Mouse (Mus musculus): ENCODE data around the gene Rcor2. TPM values are rescaled to one million over a fixed set of nuclear protein-coding genes. Genes with fewer than 3 reads are reported as not detected.
A peak's percentile ranks its signal among the peaks of the same experiment; 100 is the strongest.

The Rcor2 gene
- polyA plus RNA-seq, 1 experiment from 2014 or later, result 34.9 TPM

DNA sequence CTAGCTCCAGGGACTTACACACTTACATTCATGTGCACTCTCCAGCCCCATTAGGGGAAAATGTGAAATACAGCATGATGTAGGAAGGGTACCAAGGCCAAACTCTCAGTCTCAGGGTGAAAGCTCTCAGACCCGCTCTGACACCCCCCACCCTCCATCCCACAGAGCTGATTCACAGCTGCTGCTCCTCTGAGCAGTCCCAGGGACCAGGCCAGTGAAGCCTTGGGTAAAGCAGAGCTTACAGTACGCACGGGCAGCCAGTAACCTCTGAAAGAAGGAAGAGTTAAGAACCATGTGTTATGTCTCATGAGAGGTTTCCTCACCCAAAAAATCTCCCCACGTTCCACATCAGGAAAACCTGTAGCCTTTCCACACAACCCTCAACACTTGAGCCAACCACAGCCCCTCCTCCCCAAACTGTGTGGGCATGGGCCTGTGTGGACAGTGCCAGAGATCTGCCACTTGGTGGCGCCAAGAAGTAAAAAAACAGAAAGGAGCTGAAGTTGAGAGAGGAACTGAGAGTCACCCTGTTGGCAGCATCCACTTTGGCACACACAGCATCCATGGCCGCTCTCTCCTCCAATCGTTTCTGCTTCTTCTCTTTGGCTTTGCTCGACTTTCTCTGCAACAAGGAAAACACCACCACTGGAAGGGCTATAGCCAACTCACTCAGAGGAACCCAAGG lies 32.4 kb upstream of the Rcor2 start:
- H3K27me3 ChIP-seq (ENCODE audit: control insufficient read depth, insufficient read depth, low read length), result no peaks in the 10 kb centered on the region
- peaks cover 10% of the 10 kb centered on the region; the same call in 1 of the 2 replicates for H3K36me3 ChIP-seq (ENCODE audit: control insufficient read depth, insufficient read depth, low read length)
- DNase-seq (ENCODE audit: low spot score) (peak; percentile 77), ATAC-seq (ENCODE audit: insufficient read depth, low FRiP score, low TSS enrichment) (peak; percentile 76; the same call in 1 of the 2 replicates)
- no peaks in the 10 kb centered on the region for H3K9me3 ChIP-seq (ENCODE audit: control insufficient read depth, low read length)
- no peak overlapping the region for H3K9ac ChIP-seq (ENCODE audit: low read length)
- H3K27ac ChIP-seq (ENCODE audit: low read depth, low read length), result no peak overlapping the region
- H3K4me3 ChIP-seq (ENCODE audit: low read depth, low read length), result no peak overlapping the region
- no peak overlapping the region for H3K4me2 ChIP-seq (ENCODE audit: low read depth)
- peaks cover 1% of the 10 kb centered on the region for H3K4me1 ChIP-seq (ENCODE audit: control insufficient read depth, insufficient read depth, low read length)
- WGBS, result 63% methylated on average over 8 of the region's 8 CpGs

DNA sequence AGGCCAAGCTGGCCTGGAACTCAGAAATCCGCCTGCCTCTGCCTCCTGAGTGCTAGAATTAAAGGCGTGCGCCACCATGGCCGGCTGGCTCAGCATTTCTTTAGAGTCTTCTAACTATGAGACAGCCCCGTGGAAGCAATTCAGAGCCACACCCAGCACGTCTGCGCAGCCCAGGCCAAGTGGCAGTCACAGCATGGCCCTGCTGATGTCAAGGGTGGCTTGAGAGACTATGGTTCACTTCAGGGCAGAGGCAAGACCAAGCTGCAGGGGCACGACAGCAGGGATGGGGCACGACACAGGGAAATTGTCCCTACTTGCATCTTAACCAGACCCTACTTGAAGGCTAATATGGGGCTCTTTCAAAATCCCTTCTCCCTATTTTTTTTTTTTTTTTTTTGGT lies 31.7 kb upstream of the Rcor2 start:
- WGBS, result 92% methylated on average over 9 of the region's 9 CpGs
- Histone ChIP-seq H3K27me3 (ENCODE audit: control insufficient read depth, insufficient read depth, low read length) (no peaks in the 10 kb centered on the region), H3K4me1 (ENCODE audit: control insufficient read depth, insufficient read depth, low read length) (peaks cover 9% of the 10 kb centered on the region), H3K9ac (ENCODE audit: low read length) (no peak overlapping the region), H3K4me3 (ENCODE audit: low read depth, low read length) (no peak overlapping the region), H3K4me2 (ENCODE audit: low read depth) (no peak overlapping the region), H3K9me3 (ENCODE audit: control insufficient read depth, low read length) (no peaks in the 10 kb centered on the region), H3K27ac (ENCODE audit: low read depth, low read length) (no peak overlapping the region), H3K36me3 (ENCODE audit: control insufficient read depth, insufficient read depth, low read length) (peaks cover 4% of the 10 kb centered on the region; the same call in 1 of the 2 replicates)
- ATAC-seq (ENCODE audit: insufficient read depth, low FRiP score, low TSS enrichment) (no peak), DNase-seq (ENCODE audit: low spot score) (no peak)

DNA sequence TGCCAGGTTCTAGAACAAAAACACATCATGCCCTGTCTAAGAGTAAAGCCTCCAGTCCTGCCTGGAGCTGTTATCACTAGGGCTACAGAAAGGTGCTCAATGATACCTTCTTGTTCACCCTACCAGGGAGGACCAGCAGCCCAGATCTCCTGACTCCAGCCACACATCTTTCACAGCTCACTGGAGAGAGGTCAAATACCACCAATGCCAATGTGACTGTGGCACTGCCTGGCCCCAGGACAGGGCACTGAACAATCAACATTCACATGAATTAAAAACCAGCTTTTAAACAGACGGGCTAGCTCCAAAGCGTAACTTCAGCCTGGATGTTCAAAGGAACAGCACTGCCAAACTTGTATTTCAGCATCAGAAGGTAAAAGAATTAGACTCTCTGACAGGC lies 31.1 kb upstream of the Rcor2 start:
- WGBS, result 94% methylated on average over 2 of the region's 2 CpGs
- no peak overlapping the region for H3K27ac ChIP-seq (ENCODE audit: low read depth, low read length)
- H3K9me3 ChIP-seq (ENCODE audit: control insufficient read depth, low read length), result no peaks in the 10 kb centered on the region
- H3K4me1 ChIP-seq (ENCODE audit: control insufficient read depth, insufficient read depth, low read length), result peaks cover 10% of the 10 kb centered on the region
- no peak overlapping the region for H3K9ac ChIP-seq (ENCODE audit: low read length)
- H3K27me3 ChIP-seq (ENCODE audit: control insufficient read depth, insufficient read depth, low read length), result no peaks in the 10 kb centered on the region
- ATAC-seq (ENCODE audit: insufficient read depth, low FRiP score, low TSS enrichment) (no peak), DNase-seq (ENCODE audit: low spot score) (no peak)
- H3K36me3 ChIP-seq (ENCODE audit: control insufficient read depth, insufficient read depth, low read length), result peaks cover 4% of the 10 kb centered on the region; the same call in 1 of the 2 replicates
- H3K4me3 ChIP-seq (ENCODE audit: low read depth, low read length), result no peak overlapping the region
- H3K4me2 ChIP-seq (ENCODE audit: low read depth), result no peak overlapping the region

- ATAC-seq (ENCODE audit: insufficient read depth, low FRiP score, low TSS enrichment), result no peak
- 91% methylated on average over 4 of the region's 4 CpGs for WGBS
- peaks cover 4% of the 10 kb centered on the region; the same call in 1 of the 2 replicates for H3K36me3 ChIP-seq (ENCODE audit: control insufficient read depth, insufficient read depth, low read length)
These were observed 30.4 kb upstream of the Rcor2 start for GRCm38 (mm10) chr19:7236742-7237141.

DNA sequence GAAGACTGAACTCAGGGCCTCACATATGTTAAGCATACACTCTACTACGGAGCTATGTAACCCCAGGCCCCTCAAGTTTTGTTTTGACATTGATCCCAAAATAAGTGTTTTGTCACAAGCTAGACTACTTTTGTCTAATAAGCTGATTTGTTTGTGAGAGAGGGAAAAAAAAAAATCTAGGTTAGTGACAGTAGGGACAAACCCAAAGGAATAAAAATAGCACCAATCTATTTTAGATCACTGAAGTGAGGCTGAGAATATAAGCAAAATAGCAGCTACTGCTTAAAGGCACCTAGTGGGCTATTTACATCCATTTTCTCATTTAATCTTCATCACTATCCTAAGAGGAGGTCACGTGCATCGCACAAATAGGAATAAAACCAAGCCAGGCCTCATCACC lies 27.6 kb upstream of the Rcor2 start:
- DNase-seq (ENCODE audit: low spot score) (no peak), ATAC-seq (ENCODE audit: insufficient read depth, low FRiP score, low TSS enrichment) (no peak)
- Histone ChIP-seq H3K27me3 (ENCODE audit: control insufficient read depth, insufficient read depth, low read length) (no peaks in the 10 kb centered on the region), H3K4me1 (ENCODE audit: control insufficient read depth, insufficient read depth, low read length) (peaks cover 10% of the 10 kb centered on the region), H3K4me3 (ENCODE audit: low read depth, low read length) (peak overlapping the region; percentile 74; the same call in 1 of the 2 replicates), H3K9me3 (ENCODE audit: control insufficient read depth, low read length) (no peaks in the 10 kb centered on the region), H3K27ac (ENCODE audit: low read depth, low read length) (no peak overlapping the region), H3K4me2 (ENCODE audit: low read depth) (peak overlapping the region; percentile 99), H3K36me3 (ENCODE audit: control insufficient read depth, insufficient read depth, low read length) (no peaks in the 10 kb centered on the region), H3K9ac (ENCODE audit: low read length) (peak overlapping the region; percentile 75)
- 95% methylated on average over 3 of the region's 3 CpGs for WGBS

More at GRCm38 (mm10) chr19:7236742-7237141, 30.4 kb upstream of the Rcor2 start:
- H3K27ac ChIP-seq (ENCODE audit: low read depth, low read length), result no peak overlapping the region
- H3K9ac ChIP-seq (ENCODE audit: low read length), result no peak overlapping the region
- H3K4me3 ChIP-seq (ENCODE audit: low read depth, low read length), result no peak overlapping the region
- H3K9me3 ChIP-seq (ENCODE audit: control insufficient read depth, low read length), result no peaks in the 10 kb centered on the region
- H3K27me3 ChIP-seq (ENCODE audit: control insufficient read depth, insufficient read depth, low read length), result no peaks in the 10 kb centered on the region
- no peak for DNase-seq (ENCODE audit: low spot score)
- H3K4me2 ChIP-seq (ENCODE audit: low read depth), result no peak overlapping the region
- peaks cover 10% of the 10 kb centered on the region for H3K4me1 ChIP-seq (ENCODE audit: control insufficient read depth, insufficient read depth, low read length)

GRCm38 (mm10) chr19:7240291-7240690 lies 26.8 kb upstream of the Rcor2 start:
- WGBS, result 4% methylated on average over 13 of the region's 13 CpGs

GRCm38 (mm10) chr19:7240782-7241690 lies 26.1 kb upstream of the Rcor2 start, which contains the start of gene Naa40:
TSS of gene Naa40 (minus strand) at chr19:7241183.
- Histone ChIP-seq H3K4me2 (ENCODE audit: low read depth) (peak within 1 kb of the TSS; percentile 99), H3K9me3 (ENCODE audit: control insufficient read depth, low read length) (no peaks in the 10 kb centered on the region), H3K4me1 (ENCODE audit: control insufficient read depth, insufficient read depth, low read length) (peaks cover 10% of the 10 kb centered on the region), H3K9ac (ENCODE audit: low read length) (peak within 1 kb of the TSS; percentile 75), H3K27me3 (ENCODE audit: control insufficient read depth, insufficient read depth, low read length) (no peaks in the 10 kb centered on the region), H3K36me3 (ENCODE audit: control insufficient read depth, insufficient read depth, low read length) (no peaks in the 10 kb centered on the region), H3K27ac (ENCODE audit: low read depth, low read length) (peak within 1 kb of the TSS; percentile 79; the same call in 1 of the 2 replicates), H3K4me3 (ENCODE audit: low read depth, low read length) (peak within 1 kb of the TSS; percentile 74)
- WGBS, result under 1% methylated on average over 80 of the region's 80 CpGs
- DNase-seq (ENCODE audit: low spot score) (peak; percentile 97), ATAC-seq (ENCODE audit: insufficient read depth, low FRiP score, low TSS enrichment) (peak; percentile 95)

More at GRCm38 (mm10) chr19:7240291-7240690, 26.8 kb upstream of the Rcor2 start:
- peaks cover 10% of the 10 kb centered on the region for H3K4me1 ChIP-seq (ENCODE audit: control insufficient read depth, insufficient read depth, low read length)
- peak overlapping the region; percentile 74 for H3K4me3 ChIP-seq (ENCODE audit: low read depth, low read length)
- no peak for ATAC-seq (ENCODE audit: insufficient read depth, low FRiP score, low TSS enrichment)
- peak overlapping the region; percentile 75 for H3K9ac ChIP-seq (ENCODE audit: low read length)
- H3K4me2 ChIP-seq (ENCODE audit: low read depth), result peak overlapping the region; percentile 99
- no peak for DNase-seq (ENCODE audit: low spot score)
- peak overlapping the region; percentile 79; the same call in 1 of the 2 replicates for H3K27ac ChIP-seq (ENCODE audit: low read depth, low read length)
- no peaks in the 10 kb centered on the region for H3K27me3 ChIP-seq (ENCODE audit: control insufficient read depth, insufficient read depth, low read length)
- no peaks in the 10 kb centered on the region for H3K36me3 ChIP-seq (ENCODE audit: control insufficient read depth, insufficient read depth, low read length)
- H3K9me3 ChIP-seq (ENCODE audit: control insufficient read depth, low read length), result no peaks in the 10 kb centered on the region

DNA sequence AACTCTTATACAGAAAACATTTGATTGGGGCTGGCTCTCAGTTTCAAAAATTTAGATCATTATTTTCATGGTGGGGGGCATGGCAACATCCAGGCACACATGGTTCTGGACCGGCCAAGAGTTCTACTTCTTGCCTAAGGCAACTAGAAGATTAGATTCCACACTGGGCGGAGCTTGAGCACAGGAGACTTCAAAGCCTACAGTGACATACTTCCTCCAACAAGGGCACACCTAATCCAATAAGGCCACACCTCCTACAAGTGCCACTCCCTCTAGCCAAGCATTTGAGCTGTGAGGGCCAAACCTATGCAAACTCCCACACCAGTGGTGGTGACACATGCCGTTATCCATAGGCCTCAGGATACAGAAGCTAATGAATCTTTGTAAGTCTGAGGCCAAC lies 21.1 kb upstream of the Rcor2 start:
- Histone ChIP-seq H3K27ac (ENCODE audit: low read depth, low read length) (no peak overlapping the region), H3K9me3 (ENCODE audit: control insufficient read depth, low read length) (no peaks in the 10 kb centered on the region), H3K27me3 (ENCODE audit: control insufficient read depth, insufficient read depth, low read length) (no peaks in the 10 kb centered on the region), H3K4me3 (ENCODE audit: low read depth, low read length) (no peak overlapping the region), H3K9ac (ENCODE audit: low read length) (no peak overlapping the region), H3K36me3 (ENCODE audit: control insufficient read depth, insufficient read depth, low read length) (no peaks in the 10 kb centered on the region), H3K4me1 (ENCODE audit: control insufficient read depth, insufficient read depth, low read length) (no peaks in the 10 kb centered on the region), H3K4me2 (ENCODE audit: low read depth) (no peak overlapping the region)
- 87% methylated on average over 3 of the region's 3 CpGs for WGBS
- ATAC-seq (ENCODE audit: insufficient read depth, low FRiP score, low TSS enrichment) (no peak), DNase-seq (ENCODE audit: low spot score) (no peak)

Data from neural tube, embryonic 11.5 days (tissue).